Mouse (Mus musculus): ENCODE data around the gene Exoc3l4.

The Exoc3l4 gene

DNA sequence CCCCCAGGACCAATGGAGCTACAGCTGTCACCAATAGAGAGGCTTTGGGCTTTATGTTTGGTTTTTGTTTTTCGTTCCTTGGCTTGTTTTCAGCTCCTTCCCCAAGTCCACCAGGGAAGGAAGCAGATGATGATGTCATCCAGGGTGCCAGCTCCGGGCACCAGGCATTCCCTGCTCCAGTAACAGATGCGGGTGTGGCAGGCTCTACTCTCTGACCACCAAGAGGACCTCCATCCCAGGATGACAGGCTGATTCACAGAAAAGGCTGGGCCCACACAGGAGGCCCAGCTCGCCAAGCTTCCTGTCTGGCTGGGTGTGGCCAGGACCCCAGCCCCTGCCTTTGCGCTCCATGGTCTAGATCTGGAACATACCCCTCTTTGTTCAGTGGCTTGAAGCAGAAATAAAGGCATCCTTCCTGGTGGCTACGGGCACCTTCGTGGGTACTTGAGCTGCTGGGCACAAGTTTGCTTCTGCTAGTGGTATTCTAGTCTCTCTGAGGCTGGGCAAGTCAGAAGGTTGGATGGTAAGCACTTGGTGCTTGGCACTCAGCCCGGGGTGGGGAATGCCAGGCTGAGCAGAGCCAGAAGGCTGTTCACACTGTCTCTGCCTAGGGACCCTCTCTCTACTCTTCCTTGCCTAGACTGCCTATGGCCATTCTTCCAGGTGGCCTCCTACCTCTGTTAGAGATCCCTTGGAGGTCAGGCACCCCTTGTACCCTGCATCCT is 5.0 kb upstream of the Exoc3l4 start:
- no peak for DNase-seq (ENCODE audit: low read depth, low spot score)

DNA sequence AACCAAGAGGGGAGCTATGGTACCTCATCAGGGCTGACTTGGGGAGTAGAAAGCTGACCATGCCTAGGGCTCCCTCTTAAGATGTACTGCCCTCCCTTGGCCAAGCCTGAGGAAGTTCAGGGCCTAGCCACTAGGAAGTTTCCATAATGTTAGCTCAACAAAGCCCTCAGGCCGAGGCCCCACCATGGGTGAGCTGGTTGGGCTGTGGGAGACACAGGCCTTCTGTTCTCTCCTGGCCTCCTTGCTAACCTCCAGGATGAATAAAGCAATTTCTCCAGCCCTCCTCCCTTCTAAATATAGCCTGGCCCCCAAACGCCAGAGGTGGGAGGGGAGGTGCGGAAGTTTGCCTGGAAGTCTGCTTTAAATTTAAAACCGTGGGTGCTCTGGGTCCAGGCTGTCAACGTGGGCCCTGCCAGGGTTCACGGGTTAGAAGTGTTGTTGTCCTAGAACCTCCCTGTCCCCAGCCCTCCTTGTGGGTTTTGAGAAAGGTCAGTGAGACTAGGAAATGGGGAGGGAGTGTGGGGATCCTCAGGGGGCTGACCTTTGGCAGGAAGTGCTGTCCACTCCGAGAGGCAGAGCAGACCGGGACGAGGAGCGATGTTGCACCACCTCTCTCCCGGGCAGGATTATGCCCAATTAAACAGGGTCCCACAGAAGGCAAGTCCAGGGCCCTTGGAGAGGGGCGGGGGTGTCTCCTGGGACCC is 4.1 kb upstream of the Exoc3l4 start:
- DNase-seq (ENCODE audit: low read depth, low spot score), result no peak

DNA sequence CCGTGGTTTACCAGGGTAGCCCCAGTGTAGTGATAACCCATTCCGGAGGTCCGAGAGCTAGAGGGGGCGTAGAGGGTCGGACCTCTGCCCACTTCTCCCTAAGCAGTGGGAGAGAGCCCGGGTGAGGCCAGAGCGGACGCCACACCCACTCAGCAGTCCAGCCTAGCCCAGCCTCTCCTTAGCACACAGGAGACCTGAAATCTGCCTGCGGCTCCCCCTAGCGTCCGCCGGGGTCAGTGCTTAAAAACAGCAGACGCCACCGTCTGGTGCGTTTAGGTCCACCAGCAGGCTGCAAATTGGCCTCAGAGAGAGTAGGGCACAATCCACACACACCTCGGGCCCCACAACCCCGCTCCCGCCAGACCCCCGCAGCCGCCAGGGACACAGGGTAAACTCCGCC is 3.5 kb upstream of the Exoc3l4 start:
- peak; percentile 79 for DNase-seq (ENCODE audit: low read depth, low spot score)

DNA sequence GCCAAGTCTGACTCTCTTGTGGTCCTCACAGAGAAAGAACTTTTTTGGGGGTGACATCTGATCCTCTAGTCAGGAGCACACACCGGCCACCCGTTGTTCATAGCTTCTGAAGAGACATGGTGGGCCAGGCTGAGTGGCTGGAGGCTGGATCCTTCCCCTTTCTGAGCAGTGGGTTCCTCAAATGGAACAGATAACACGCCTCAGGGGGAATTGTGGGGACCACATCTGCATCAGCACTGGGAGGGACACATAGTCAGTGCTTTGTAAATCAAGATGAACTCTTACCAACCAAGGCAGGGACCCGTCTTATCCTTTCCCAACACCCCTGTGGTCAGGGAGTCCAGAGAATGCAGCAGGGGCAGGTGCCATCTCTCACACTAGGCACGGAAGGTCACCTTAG is 3.1 kb downstream of the Exoc3l4 start:
- no peak for DNase-seq (ENCODE audit: low read depth, low spot score)

DNA sequence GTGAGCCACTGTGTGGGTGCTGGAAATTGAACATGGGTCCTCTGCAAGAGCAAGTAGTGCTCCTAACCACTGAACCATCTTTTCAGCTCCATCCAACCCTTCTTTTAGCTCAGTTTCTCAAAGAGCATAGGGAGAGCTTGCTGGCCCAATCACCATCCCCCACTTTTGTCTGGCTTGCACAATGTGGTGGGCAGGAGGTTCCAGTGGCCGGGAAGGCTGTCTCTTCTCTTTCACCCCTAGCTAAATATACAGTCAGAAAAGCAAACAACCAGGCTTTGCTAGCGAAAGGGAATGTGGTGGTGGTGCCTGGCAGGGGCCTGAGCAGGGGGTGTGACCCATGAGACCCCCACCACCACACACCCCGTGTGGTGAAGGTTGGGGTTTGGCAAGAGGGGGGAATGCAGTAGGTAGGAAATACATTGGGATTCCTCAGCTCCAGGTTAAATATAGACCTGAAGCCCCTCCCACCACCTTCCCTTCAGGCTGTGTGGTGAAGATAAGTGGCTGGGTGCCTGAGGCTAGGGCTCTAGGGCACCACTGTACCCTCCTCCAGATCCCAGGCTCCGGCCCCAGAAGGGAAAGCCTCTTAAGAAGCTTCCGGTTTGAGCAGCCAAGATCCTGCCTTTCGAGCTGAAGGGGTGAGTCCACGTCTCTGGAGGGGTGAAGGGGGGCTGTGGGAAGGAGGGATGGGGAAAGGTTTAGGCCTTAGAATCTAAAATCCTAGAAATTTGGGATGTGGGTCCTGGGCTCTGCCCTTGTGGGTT is 4.3 kb downstream of the Exoc3l4 start:
- DNase-seq (ENCODE audit: low read depth, low spot score), result no peak

DNA sequence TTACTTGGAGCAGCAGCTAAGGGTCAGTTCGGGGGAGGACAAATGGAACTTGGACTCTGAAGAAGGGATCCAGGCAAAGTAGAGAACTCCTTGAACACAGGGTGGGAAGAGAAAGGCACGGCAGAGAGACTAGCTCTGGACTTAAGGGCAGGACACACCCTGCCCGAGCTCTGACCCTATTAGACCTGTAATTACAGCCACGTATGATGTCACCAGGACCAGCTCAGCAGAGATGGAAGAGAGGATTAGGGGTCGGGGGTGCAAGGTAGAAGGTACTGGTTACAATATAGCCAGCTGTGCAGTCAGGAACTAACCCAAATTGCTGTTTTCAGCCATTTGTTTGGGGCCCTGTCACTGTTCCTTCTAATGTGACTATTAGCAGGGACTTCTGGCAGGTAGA is 6.0 kb downstream of the Exoc3l4 start:
- DNase-seq (ENCODE audit: low read depth, low spot score), result no peak

DNA sequence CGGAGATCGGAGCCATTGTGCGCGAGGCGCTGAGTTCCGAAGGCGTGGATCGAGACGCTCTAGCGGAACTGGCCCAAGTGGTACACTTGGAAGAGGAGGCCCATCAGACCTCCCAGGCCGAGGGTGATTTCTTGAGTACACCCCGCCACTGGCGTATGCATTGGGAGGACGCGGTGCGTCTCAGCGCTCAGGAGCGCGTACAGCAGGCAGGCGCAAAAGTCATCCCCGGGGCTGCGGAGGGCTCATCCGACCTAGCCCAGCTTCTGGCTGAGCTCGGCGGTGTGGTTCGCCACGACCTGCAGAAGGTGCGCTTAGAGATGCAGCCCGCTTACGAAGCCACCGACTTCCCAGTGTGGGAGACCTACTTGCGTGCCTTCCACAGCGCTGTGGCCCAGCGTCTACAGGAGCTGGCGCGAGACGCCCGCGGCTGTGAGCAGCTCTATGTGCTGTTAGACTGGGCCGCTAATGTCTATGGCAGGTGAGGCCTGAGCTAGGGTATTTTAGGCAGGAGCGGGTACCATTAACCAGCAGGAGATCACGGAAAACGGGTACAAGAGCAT is 6.8 kb downstream of the Exoc3l4 start:
- no peak for DNase-seq (ENCODE audit: low read depth, low spot score)

DNA sequence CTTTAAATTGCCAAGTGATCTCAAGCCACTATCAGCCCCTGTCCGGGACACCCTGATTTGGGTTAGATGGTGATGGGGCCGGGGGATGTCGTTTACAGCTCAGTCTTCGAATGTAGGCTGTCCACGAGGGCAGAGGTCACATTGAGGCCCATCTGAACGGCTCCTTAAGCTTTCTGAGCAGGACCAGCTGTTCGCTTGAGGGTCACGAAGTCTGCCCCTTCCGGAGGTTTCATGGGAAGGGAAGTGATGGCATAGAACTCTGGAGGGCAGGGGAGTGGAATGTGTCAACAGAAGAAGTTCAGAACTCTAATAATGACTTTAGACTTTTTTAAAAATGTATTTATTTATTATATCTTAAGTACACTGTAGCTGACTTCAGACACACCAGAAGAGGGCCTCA is 7.7 kb downstream of the Exoc3l4 start:
- DNase-seq (ENCODE audit: low read depth, low spot score), result no peak

DNA sequence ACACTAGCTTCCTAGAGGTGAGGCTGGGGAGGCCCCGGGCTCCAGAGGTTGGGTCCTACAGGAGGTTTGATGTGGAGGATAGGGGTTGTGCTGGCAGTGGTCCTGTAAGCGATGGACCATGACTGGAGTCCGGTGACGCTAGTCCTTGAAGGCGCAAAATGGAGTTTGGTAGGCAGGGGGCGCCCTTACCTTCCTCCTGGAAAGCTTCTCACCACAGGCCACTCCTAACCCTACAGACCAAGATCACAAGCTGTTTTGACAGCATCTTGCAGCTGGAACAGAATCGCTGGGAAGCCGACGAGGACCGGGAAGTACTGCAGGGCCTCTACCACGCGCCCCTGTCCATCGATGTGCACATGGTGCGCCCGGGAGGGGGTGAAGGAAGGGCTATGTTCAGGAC is 8.4 kb downstream of the Exoc3l4 start:
- peak; percentile 48 for DNase-seq (ENCODE audit: low read depth, low spot score)

DNA sequence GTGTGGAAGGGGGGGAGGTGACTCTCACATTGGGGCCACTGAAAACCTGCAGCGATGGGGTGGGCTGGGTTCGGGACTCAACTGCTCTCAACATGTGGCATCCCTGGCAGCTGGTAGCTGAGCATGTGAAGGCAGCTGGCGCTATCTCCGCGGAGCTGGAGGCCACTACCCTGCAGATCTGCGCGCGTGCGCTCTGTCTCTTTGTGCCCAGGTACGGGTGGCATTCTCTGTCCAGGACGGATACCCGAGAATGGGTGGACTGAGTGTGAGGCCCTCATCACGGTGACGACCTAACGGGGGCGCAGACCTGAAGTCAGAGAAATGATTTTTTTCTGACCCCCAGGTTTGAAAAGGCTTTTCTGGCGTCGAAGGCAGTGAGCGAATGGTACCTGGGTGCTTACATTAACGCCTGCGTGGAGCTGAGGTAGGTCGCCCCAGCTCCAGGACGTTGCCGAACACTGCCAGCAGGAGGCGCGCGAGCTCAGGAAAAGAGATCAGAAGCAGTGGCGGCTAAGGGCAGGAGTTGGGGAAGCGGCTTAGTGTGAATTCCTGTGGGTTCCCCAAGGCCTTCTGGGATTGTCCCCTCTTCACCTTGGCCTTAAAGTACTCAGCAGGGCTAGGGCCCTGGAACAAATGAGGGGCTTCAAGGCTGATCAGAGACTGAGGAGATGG is 9.1 kb downstream of the Exoc3l4 start:
- DNase-seq (ENCODE audit: low read depth, low spot score), result peak; percentile 79

DNA sequence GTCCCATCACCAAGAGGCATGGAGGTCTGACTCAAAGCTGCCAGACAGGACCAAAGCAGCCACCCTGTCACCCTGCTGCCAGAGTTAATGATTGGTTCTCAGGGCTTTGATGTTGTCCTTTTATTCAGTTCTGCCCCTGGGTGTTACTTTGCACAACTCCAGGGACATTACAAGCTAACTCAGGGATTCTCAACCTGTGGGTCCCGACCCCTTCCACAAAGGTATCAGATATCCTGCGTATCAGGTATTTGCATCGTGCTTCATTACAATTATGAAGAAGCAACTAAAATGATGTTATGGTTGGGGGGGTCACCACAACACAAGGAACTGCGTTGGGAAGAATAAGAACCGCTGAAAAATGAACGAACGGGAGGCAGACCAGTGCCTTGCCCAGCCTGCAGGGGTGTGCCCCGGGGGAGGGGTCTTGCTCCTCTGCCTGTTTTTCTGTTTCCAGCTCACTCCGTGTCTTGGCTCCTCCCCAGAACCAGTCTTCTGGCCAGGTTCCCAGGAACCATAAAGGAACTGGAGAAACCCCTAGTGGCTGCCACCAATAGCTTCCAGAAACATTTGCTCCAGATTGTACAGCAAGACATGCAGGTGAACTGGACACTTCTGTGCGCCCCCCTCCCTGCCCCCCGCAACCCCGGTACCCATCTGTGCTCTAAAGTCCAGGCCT is 10.8 kb downstream of the Exoc3l4 start:
- no peak for DNase-seq (ENCODE audit: low read depth, low spot score)

DNA sequence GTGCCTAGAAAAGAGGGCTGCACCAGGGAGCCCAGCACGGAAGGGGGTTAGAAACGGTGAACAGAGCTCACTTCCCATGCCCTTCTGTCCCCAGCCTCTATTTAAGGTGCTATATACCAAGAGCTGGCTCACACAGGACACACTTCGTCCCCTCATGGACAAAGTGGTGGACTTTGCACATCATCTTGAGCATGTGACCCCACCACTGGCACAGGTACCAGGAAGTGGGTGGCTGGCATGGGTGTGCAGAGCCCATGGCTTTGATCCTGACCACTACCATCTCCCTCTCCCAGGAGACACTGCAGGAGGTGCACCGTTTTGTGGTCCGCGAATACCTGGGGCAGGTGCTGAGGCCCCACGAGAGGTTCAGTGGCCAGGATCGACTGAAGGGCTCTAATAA is 11.5 kb downstream of the Exoc3l4 start:
- DNase-seq (ENCODE audit: low read depth, low spot score), result no peak

DNA sequence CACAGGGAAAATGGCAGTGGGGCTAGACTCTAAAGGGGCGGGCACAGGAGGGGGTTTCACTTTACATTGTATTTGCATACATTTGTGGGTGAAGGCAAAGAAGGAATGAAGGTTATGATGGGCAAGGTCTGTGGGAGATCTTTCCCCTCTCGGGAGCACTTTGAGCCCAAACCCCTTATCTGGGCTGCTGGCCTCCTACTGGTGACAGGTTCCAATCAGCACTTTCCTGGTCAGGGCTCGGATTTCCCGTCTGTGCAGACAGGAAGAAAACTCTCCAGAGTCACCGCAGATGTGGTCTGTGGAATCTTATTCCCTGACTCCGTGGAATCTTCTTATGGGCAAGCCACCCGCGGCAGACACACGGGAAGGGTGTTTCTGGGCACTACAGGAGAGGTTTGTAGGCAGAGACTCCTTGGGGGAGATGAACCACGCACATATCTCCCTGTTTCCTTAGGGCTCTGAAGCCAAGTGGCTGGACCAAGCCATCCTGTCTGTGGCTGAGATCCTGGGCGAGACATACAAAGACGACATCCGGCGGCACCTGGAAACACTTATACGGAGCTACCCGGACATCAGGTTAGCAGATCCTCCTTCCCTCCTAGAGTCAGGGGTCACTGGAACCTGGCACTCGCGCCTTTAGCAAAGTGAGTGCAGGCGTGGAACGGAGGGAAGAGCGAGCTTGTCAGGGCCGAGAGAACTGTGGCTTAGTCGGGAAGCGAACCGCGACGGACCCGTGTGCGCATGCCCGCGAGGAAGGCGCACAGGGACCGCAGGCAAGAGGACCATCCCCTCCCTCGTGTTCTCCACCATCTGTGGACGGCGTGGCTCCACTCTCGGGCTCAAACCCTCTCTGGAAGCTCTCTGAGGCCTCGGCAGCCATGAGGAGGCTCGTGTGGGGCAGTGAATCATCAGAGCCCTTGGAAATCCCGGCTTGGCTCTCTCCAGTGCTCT is 12.4 kb downstream of the Exoc3l4 start:
- peak; percentile 31 for DNase-seq (ENCODE audit: low read depth, low spot score)

DNA sequence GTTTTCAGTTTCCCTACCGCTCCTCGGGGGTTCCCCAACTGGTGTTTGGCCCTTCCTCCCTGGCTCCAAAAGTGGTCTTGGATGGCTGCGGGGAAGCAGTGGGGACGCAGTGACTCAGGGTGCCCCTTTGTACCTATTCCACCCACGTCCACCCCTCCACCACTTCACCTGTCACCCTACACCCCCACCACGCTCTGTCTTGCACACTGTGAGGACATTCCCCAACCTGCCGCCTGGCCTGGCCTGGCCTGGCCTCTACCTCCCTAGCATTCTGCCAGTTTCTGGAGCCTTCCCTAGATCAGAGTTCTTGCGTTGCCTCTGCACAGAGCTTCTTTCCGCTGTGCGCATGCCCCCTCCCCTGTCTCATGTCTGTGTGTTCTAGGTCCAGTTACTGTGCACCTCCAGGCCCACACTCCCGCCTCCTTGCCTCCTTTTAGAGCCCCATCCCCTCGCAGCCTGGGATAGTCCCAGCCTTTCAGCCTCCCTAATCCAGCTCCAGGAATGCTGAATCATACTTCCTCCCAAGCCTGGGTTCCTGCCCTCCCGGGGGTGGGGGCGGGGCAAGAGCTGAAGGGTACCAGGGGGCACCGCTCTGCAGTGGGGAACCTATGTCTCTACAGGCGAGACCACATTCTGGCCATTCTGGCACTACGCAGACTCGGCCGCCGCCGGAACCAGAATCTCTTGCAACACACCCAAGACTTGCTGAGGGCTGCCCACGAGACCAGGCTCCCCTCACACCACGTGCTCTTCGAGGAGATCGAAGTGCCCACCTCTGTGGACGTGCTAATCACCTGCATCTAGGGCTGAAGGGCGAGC is 13.4 kb downstream of the Exoc3l4 start:
- no peak for DNase-seq (ENCODE audit: low read depth, low spot score)

DNA sequence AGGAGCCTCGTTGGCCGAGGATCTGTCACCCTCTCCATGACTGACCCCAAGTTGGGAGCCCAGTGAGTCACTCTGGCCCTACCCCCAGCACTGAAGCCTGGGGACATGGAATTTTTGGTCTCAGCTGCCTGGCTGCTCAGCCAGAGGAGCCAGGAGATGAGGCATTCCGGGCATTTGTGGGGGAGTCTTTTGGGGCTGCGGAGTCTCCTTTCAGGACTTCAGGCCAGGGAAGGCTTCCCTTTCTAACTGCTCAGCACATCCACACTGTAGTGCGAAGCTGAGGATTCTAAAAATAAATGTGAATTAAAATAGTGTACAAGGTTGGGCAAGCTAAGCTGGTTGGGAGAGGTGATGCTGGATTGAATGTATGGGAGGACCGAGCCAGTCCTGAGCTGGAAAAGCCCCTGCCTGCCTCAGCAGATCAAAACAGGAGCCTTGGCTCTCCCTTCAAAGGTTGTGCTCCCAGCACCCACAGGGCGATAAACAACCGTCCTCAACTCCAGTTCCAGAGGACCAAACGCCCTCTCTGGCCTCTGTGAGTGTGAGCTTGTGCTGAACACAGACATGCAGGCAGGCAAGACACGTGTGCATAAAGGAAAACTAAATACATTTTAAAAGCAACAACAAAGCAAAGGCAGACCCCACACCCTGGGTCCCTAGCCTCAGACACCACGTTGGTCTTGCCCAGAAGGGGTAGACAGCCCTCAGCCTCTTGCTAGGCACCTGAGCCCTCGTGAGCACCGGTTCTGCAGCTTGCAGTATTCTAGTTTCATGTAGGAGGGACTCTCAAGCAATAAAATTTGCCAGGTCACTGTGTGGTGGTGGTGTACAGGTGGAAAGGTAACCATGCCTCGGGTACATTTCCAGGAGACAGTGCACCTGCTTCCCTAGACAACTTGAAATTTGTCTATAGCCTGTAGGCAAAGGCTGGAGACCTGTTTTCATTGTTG is 14.3 kb downstream of the Exoc3l4 start:
- no peak for DNase-seq (ENCODE audit: low read depth, low spot score)

DNA sequence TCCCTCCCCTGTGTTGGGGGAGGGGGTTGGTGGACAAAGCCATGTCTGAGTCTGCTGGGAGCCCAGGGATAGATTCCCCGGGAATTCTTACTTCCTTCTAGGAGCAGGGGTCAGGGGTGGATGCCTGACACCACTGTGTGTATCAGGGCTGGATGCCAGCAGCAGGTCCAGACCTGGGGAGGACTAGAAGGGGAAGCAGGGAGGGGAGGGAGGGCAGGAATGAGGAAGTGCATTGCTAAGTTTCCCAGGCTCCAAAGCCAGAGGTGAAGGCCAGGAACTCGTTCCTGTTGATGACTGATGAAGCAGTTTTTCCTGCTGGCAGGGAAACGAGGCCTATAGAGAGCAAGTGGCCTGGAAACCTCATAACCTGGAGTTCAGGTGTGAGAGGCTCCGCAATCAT is 15.3 kb downstream of the Exoc3l4 start:
- DNase-seq (ENCODE audit: low read depth, low spot score), result no peak

DNA sequence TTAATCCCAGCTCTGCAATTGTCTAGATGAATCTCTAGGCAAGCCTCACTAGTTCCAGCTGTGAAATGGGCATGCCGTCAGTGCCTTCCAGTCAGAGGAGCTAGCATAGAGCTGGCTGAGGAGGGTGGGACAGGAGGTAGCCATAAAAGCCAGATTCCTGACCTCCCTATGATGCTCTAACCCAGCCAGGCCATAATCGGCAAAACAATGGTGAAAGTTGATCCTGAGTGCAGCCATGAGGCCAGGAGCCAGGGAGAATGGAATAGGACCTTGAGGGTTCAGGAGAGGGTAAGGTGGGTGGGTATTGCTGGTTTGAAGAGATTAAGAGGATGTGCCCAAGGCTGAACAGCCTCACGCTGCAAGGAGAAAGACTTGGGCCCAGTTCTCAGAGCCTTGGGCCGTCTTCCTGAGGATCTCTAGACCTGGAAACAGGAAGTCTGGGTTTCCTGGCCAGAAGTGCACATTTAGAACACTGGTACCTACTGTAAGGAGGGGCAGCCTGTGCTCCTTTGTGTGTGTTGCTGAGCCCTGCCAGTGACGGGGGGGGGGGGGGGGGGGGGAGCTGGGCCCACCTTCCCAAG is 16.0 kb downstream of the Exoc3l4 start:
- DNase-seq (ENCODE audit: low read depth, low spot score), result no peak
